Mouse (Mus musculus) forebrain, embryonic 16.5 days (tissue): ENCODE results near the gene Ikzf1. TPM values are rescaled to one million over a fixed set of nuclear protein-coding genes. Genes with fewer than 3 reads are reported as not detected.
A peak's percentile ranks its signal among the peaks of the same experiment; 100 is the strongest.

Source experiments
- ATAC-seq: fragments of 200-750 bp; cut with Nextera tagmentation; 2 replicates; pipeline ENCODE4 v1.8.0; 2017; ENCODE audit warnings: mild to moderate bottlenecking, moderate library complexity
- H3K27ac ChIP-seq: fragments of 300-500 bp; sonication (generic); 2 replicates; pipeline ENCODE4 v1.5.1; 2014; ENCODE audit warnings: low read length, control low read depth
- H3K27me3 ChIP-seq: fragments of 300-500 bp; sonication (generic); replicated peaks from 2 replicates; pipeline ENCODE4 v1.6.1; 2014; ENCODE audit warnings: low read length; ENCODE audit not compliant: control insufficient read depth, insufficient read depth
- H3K36me3 ChIP-seq: fragments of 300-500 bp; sonication (generic); 2 replicates; pipeline ENCODE4 v1.6.1; 2014; ENCODE audit not compliant: control insufficient read depth, insufficient read depth
- H3K4me1 ChIP-seq: fragments of 300-500 bp; sonication (generic); replicated peaks from 2 replicates; pipeline ENCODE4 v1.6.1; 2014; ENCODE audit warnings: low read length; ENCODE audit not compliant: control insufficient read depth, insufficient read depth
- H3K4me2 ChIP-seq: fragments of 300-500 bp; sonication (generic); 2 replicates; pipeline ENCODE4 v1.6.1; 2014; ENCODE audit warnings: mild to moderate bottlenecking, low read length, control low read depth
- H3K4me3 ChIP-seq: fragments of 300-500 bp; sonication (generic); replicated peaks from 2 replicates; pipeline ENCODE4 v1.5.1; 2014; ENCODE audit warnings: mild to moderate bottlenecking, low read length, control low read depth
- H3K9ac ChIP-seq: fragments of 300-500 bp; sonication (generic); replicated peaks from 2 replicates; pipeline ENCODE4 v1.6.1; 2014; ENCODE audit warnings: low read depth, low read length, control low read depth
- H3K9me3 ChIP-seq: fragments of 300-500 bp; sonication (generic); 2 replicates; pipeline ENCODE4 v1.6.1; 2016; ENCODE audit warnings: low read length; ENCODE audit not compliant: control insufficient read depth
- WGBS: fragments of 180-500 bp; shearing (Covaris S2); extraction: QIAGEN DNeasy Blood & Tissue Kit; methylation state at CpG from one replicate; pipeline ENCODE4 v1.1.7; 2014; 5-methylcytosine and 5-hydroxymethylcytosine counted together
- polyA plus RNA-seq: library from polyadenylated mRNA; unstranded; fragments of >200 nt; fragmentation: Nextera tagmentation; extraction: Ambion mirVana; gene quantifications from 2 replicates; pipeline ENCODE4 v1.2.1, GENCODE M21; 2015

Ikzf1 gene
- polyA plus RNA-seq, 1 experiment from 2014 or later = 2.6 TPM

GRCm38 (mm10) chr11:11777246-11777645, 92.4 kb downstream of the Ikzf1 start:
- Histone ChIP-seq H3K27me3 (no peaks in the 10 kb centered on the region), H3K9ac (no peak overlapping the region), H3K9me3 (no peaks in the 10 kb centered on the region), H3K4me2 (no peak overlapping the region), H3K36me3 (no peaks in the 10 kb centered on the region), H3K27ac (no peak overlapping the region), H3K4me1 (no peaks in the 10 kb centered on the region), H3K4me3 (no peak overlapping the region)
- ATAC-seq = no peak
- 81% methylated on average over 3 of the region's 3 CpGs for WGBS

- no peak overlapping the region for H3K9ac ChIP-seq
- ATAC-seq = no peak
- H3K27ac ChIP-seq = no peak overlapping the region
- H3K36me3 ChIP-seq = no peaks in the 10 kb centered on the region
- H3K27me3 ChIP-seq = no peaks in the 10 kb centered on the region
- H3K4me2 ChIP-seq = no peak overlapping the region
- no peak overlapping the region for H3K4me3 ChIP-seq
- 90% methylated on average over 2 of the region's 2 CpGs for WGBS
- H3K4me1 ChIP-seq = no peaks in the 10 kb centered on the region
- no peaks in the 10 kb centered on the region for H3K9me3 ChIP-seq
These were observed 93.0 kb downstream of the Ikzf1 start for GRCm38 (mm10) chr11:11777796-11778195.

DNA sequence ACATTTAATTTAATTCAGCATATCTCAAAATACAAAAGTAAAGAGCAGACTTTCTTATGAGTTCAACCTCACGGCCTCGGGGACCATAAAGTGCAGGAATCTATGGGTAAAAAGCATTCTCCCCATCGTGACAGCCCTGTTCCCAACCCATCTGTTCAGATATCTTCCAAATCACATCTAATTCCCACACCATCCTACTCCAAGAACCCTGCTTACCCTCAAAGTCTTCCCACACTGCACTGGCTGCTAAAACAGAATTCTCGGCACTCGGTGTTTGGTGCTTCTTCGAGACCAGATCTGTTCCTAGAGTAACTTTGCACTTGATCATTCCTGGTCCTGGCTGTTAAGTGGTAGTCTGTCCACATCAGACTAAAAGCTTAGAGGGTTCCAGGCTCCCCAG, 93.5 kb downstream of the Ikzf1 start:
- Histone ChIP-seq H3K4me1 (no peaks in the 10 kb centered on the region), H3K9me3 (no peaks in the 10 kb centered on the region), H3K27ac (no peak overlapping the region), H3K4me3 (no peak overlapping the region), H3K4me2 (no peak overlapping the region), H3K27me3 (no peaks in the 10 kb centered on the region), H3K36me3 (no peaks in the 10 kb centered on the region), H3K9ac (no peak overlapping the region)
- ATAC-seq = no peak
- 93% methylated on average over 6 of the region's 6 CpGs for WGBS

DNA sequence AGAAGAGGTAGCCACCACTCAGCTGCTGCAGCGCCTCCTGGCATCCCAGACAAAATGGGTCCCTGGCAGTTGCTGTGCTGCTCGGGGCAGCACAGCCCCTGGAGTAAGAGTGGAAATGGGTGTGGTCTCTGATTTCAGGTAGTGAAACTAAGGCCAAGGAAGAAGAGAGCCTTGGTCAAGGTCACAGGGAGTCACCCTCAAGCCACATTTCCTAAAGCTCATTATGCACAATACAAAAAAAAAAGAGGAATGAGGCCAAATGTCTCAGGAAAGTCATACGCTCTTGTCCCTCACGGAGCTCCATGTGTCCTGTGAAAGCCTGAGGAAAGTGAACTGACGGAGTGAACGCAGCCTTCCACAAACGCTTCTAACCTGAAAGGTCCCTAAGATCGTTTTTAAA, 96.9 kb downstream of the Ikzf1 start:
- H3K4me1 ChIP-seq = no peaks in the 10 kb centered on the region

GRCm38 (mm10) chr11:11785457-11785856, 100.7 kb downstream of the Ikzf1 start:
- H3K4me1 ChIP-seq = no peaks in the 10 kb centered on the region
- no peak overlapping the region for H3K9ac ChIP-seq
- H3K4me2 ChIP-seq = no peak overlapping the region
- ATAC-seq = no peak
- 74% methylated on average over 6 of the region's 6 CpGs for WGBS
- no peaks in the 10 kb centered on the region for H3K9me3 ChIP-seq
- no peaks in the 10 kb centered on the region for H3K36me3 ChIP-seq
- no peaks in the 10 kb centered on the region for H3K27me3 ChIP-seq
- no peak overlapping the region for H3K4me3 ChIP-seq
- no peak overlapping the region for H3K27ac ChIP-seq

More for the DNA sequence above, 96.9 kb downstream of the Ikzf1 start:
- Histone ChIP-seq H3K4me3 (no peak overlapping the region), H3K9me3 (no peaks in the 10 kb centered on the region), H3K4me2 (no peak overlapping the region), H3K27ac (no peak overlapping the region), H3K27me3 (no peaks in the 10 kb centered on the region), H3K36me3 (no peaks in the 10 kb centered on the region), H3K9ac (no peak overlapping the region)
- WGBS = 85% methylated on average over 8 of the region's 8 CpGs
- no peak for ATAC-seq

DNA sequence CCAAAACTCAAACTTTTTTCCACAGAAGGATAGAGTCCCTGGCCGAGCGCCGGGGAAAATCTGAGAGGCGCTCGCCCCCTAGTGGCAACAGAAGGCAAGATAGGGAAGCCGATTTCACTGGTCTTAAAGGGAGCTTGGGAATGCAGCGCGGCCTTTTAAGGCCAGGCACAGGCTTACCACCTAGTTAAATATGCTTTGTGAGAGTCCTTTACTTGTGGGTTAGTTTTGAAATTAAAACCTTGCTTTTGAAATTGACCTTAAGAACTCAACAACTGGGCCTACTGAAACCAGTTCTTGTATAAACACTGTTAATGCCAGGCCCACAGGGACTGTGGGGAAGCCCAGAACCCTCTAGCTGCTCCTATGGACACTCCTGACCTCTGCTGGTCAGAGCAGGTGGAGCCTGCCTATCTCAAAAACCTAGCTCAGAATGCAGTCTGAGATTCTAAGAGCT, 103.7 kb downstream of the Ikzf1 start:
- no peak overlapping the region for H3K27ac ChIP-seq
- no peak overlapping the region for H3K9ac ChIP-seq
- H3K4me2 ChIP-seq = 0 out of 2 replicates have a peak overlapping the region, but pooled peaks have one; percentile 8
- no peaks in the 10 kb centered on the region for H3K4me1 ChIP-seq
- no peak overlapping the region for H3K4me3 ChIP-seq
- peak; percentile 94 for ATAC-seq
- no peaks in the 10 kb centered on the region for H3K27me3 ChIP-seq
- under 1% methylated on average over 8 of the region's 8 CpGs for WGBS
- no peaks in the 10 kb centered on the region for H3K36me3 ChIP-seq
- H3K9me3 ChIP-seq = no peaks in the 10 kb centered on the region

GRCm38 (mm10) chr11:11794626-11795025, 109.8 kb downstream of the Ikzf1 start:
- Histone ChIP-seq H3K9me3 (no peaks in the 10 kb centered on the region), H3K4me3 (no peak overlapping the region), H3K27me3 (no peaks in the 10 kb centered on the region), H3K36me3 (no peaks in the 10 kb centered on the region), H3K9ac (no peak overlapping the region), H3K27ac (no peak overlapping the region), H3K4me2 (no peak overlapping the region), H3K4me1 (no peaks in the 10 kb centered on the region)
- WGBS = 96% methylated on average over 1 of the region's 1 CpGs
- no peak for ATAC-seq

GRCm38 (mm10) chr11:11798690-11799089, 113.9 kb downstream of the Ikzf1 start:
- Histone ChIP-seq H3K9me3 (no peaks in the 10 kb centered on the region), H3K27me3 (no peaks in the 10 kb centered on the region), H3K9ac (no peak overlapping the region), H3K4me2 (no peak overlapping the region), H3K4me1 (no peaks in the 10 kb centered on the region), H3K27ac (no peak overlapping the region), H3K4me3 (no peak overlapping the region), H3K36me3 (peaks cover 12% of the 10 kb centered on the region; the same call in 1 of the 2 replicates)
- ATAC-seq = no peak
- WGBS = 97% methylated on average over 1 of the region's 1 CpGs

- 95% methylated on average over 3 of the region's 3 CpGs for WGBS
- Histone ChIP-seq H3K4me2 (no peak overlapping the region), H3K9ac (no peak overlapping the region), H3K4me1 (no peaks in the 10 kb centered on the region), H3K27ac (no peak overlapping the region), H3K27me3 (no peaks in the 10 kb centered on the region), H3K4me3 (no peak overlapping the region), H3K36me3 (peaks cover 12% of the 10 kb centered on the region; the same call in 1 of the 2 replicates), H3K9me3 (no peaks in the 10 kb centered on the region)
- no peak for ATAC-seq
These were observed 115.5 kb downstream of the Ikzf1 start for GRCm38 (mm10) chr11:11800304-11800703.

DNA sequence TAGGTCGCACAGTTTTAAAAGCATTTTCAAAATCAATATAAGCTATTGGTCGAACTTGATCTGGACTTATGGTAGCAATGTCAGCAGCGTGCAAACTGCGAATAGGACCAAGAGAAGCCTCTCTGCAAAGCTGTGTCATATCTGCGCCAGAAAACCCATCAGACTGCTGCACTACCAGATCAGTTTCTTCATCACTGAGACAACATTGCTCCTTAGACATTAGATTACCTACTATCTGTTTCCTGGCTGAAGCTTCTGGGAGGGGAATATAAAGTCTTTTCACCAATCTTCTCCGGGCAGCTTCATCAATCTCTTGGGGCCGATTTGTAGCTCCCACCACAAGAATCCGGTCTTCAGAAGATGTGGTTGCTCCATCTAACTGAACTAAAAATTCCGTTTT, 116.3 kb downstream of the Ikzf1 start:
- WGBS = 95% methylated on average over 9 of the region's 9 CpGs
- H3K36me3 ChIP-seq = peaks cover 12% of the 10 kb centered on the region; the same call in 1 of the 2 replicates

More for the DNA sequence above, 116.3 kb downstream of the Ikzf1 start:
- Histone ChIP-seq H3K4me3 (no peak overlapping the region), H3K4me1 (no peaks in the 10 kb centered on the region), H3K9me3 (no peaks in the 10 kb centered on the region), H3K27me3 (no peaks in the 10 kb centered on the region), H3K4me2 (no peak overlapping the region), H3K9ac (no peak overlapping the region), H3K27ac (no peak overlapping the region)
- no peak for ATAC-seq
